Mouse (Mus musculus) small intestine, adult 2 months (tissue): ENCODE results near the gene Rab3il1. TPM values are rescaled to one million over a fixed set of nuclear protein-coding genes. Genes with fewer than 3 reads are reported as not detected.

Source experiments
- H3K27ac ChIP-seq: fragments of 200-500 bp; 2 replicates; pipeline ENCODE4 v1.5.1; 2012; ENCODE audit warnings: low read depth, low read length, control low read depth, inconsistent platforms; ENCODE audit not compliant: insufficient read depth
- H3K27me3 ChIP-seq: fragments of 200-500 bp; 2 replicates; pipeline ENCODE4 v1.6.1; 2012; ENCODE audit warnings: mild to moderate bottlenecking, moderate library complexity, low read length, inconsistent platforms; ENCODE audit not compliant: control insufficient read depth, insufficient read depth
- H3K36me3 ChIP-seq: fragments of 200-500 bp; 2 replicates; pipeline ENCODE4 v1.6.1; 2012; ENCODE audit warnings: mild to moderate bottlenecking, low read length, control low read depth, inconsistent platforms; ENCODE audit not compliant: control insufficient read depth, insufficient read depth
- H3K4me1 ChIP-seq: fragments of 200-500 bp; 2 replicates; pipeline ENCODE4 v1.6.1; 2012; ENCODE audit warnings: low read length, inconsistent platforms, mixed read lengths; ENCODE audit not compliant: control insufficient read depth, insufficient read depth, insufficient read length
- H3K4me3 ChIP-seq: fragments of 200-500 bp; 2 replicates; pipeline ENCODE4 v1.5.1; 2012; ENCODE audit warnings: low read depth, mild to moderate bottlenecking, control low read depth, inconsistent platforms, low read length, moderate library complexity
- CTCF ChIP-seq: fragments of 200-500 bp; IDR thresholded peaks from 2 replicates; pipeline ENCODE4 v1.5.1; 2012; ENCODE audit warnings: low read depth, mild to moderate bottlenecking, control low read depth, inconsistent platforms, low read length, moderate library complexity, mixed read lengths; ENCODE audit not compliant: insufficient replicate concordance, insufficient read length; ENCODE audit errors: extremely low read depth
- POLR2A ChIP-seq: fragments of 200-500 bp; IDR thresholded peaks from 2 replicates; pipeline ENCODE4 v1.6.1; 2012; ENCODE audit warnings: low read depth, mild to moderate bottlenecking, control low read depth, inconsistent platforms, low read length, moderate library complexity
- WGBS: fragments of 180-500 bp; shearing (Covaris S2); methylation state at CpG from one replicate; pipeline ENCODE4 v1.1.7; 2018; 5-methylcytosine and 5-hydroxymethylcytosine counted together
- polyA plus RNA-seq: library from polyadenylated mRNA; depleted of rRNA; stranded (reverse); fragments of >200 nt; gene quantifications from 2 replicates; pipeline ENCODE4 v1.2.3, GENCODE M21; 2012

Rab3il1 gene
- polyA plus RNA-seq, 1 experiment = 4.3 TPM

DNA sequence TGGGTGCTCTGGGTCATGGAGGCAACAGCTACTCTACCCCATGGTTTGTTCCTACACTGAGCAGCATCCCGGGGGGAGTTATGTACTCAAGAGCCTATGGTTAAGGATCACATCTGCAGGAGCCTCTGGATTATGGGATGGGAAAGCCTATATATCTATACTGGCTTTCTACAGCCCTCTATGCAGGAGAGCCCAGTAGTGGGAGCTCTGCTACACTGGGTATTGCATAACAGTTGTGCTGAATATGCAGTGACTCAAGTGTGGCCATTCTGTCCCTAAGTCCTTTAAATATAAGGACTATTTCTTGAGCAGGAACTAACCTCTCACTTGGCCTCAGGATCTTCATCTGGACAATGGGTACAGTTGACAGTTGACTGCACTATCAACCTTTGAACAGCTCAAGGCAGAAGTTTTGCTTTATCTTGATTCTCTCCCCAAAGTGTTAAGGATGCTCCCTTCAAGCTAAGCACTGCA is 56.9 kb downstream of the Rab3il1 start:
- no peak overlapping the region for H3K4me3 ChIP-seq
- H3K36me3 ChIP-seq = peaks cover 7% of the 10 kb centered on the region; the same call in 1 of the 2 replicates
- TF ChIP-seq POLR2A = no peak
- no peak for TF ChIP-seq CTCF
- peak overlapping the region; percentile 59 for H3K27ac ChIP-seq
- no peaks in the 10 kb centered on the region for H3K27me3 ChIP-seq
- H3K4me1 ChIP-seq = peaks cover 43% of the 10 kb centered on the region
- 43% methylated on average over 1 of the region's 1 CpGs for WGBS

DNA sequence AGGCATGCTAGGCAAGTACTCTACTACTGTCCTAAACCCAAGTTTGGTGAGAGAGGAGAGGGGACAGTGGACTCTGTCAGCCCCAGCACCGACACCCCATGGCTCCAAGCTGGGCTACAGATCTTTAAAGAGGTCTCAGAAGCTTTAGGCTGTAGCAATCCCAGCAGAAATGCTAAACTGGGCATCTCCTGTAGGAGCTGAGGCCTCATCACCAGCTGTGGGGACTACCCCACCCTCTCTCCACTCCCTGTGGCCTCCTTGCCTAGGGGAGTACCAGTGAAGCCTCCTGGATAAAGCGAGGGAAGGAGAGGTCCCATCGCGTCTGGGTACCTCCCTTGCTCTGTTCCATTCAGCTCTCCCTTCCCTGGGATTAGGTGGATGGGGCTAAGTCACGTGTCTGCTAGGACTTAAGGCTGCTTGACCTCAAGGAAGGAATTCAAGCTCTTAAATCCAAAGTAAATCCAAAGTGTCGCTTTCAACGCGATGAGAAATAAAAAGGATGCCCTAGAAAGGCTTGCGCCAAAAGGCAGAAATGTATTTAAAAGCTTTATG is 57.5 kb downstream of the Rab3il1 start:
- peak overlapping the region; percentile 40 for H3K4me3 ChIP-seq
- peaks cover 9% of the 10 kb centered on the region; the same call in 1 of the 2 replicates for H3K36me3 ChIP-seq
- TF ChIP-seq POLR2A (no peak), CTCF (no peak)
- peak overlapping the region; percentile 19 for H3K27ac ChIP-seq
- H3K27me3 ChIP-seq = no peaks in the 10 kb centered on the region
- 37% methylated on average over 9 of the region's 9 CpGs for WGBS
- peaks cover 40% of the 10 kb centered on the region for H3K4me1 ChIP-seq

GRCm38 (mm10) chr19:10059911-10060567 is 58.6 kb downstream of the Rab3il1 start:
- Histone ChIP-seq H3K27me3 (no peaks in the 10 kb centered on the region), H3K27ac (peak overlapping the region; percentile 97), H3K4me1 (peaks cover 45% of the 10 kb centered on the region), H3K4me3 (peak overlapping the region; percentile 16; the same call in 1 of the 2 replicates), H3K36me3 (peaks cover 9% of the 10 kb centered on the region)
- 8% methylated on average over 10 of the region's 10 CpGs for WGBS
- no peak; the same call in 1 of the 2 replicates for TF ChIP-seq POLR2A
- peak; percentile 78; the same call in 1 of the 2 replicates for TF ChIP-seq CTCF

DNA sequence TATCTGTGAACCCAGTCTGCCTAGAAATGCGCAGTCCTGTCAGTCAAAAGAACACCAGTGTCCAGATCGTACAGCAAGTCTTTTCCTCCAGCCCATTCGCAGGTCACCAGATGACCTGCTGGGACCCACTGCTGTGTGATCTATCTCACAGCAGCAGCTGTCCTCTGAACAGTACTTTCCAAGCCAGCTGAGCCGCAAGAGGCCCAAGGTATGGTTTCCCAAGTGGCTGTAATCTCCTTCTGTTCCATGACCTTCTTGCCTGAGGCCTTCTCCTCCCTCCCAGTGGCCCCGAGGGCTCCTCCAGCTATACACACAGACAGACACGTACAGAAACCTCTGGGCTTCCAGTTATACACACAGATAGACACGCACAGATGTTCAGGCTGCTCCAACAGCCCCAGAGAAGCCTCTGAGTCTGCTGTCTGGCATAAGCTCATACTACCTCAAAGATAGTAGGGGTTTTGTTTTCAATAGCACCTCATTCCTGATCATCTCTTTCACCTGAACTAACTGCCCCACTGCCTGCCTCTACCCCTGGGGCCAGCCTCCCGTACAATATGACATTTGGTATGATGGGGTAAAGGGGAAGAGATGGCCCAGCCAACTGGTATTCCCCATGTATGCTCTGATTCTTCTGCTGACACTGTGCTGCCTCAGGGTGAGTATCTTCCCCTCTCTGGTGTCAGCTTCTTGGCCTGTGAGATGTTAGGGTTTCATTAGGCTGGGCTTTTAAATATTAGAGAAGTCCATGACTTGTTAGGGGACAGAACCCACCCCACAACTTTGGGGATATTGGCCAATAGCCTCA is 59.5 kb downstream of the Rab3il1 start:
- H3K36me3 ChIP-seq = peaks cover 13% of the 10 kb centered on the region
- no peak overlapping the region for H3K4me3 ChIP-seq
- peaks cover 48% of the 10 kb centered on the region for H3K4me1 ChIP-seq
- TF ChIP-seq CTCF (no peak), POLR2A (no peak)
- H3K27ac ChIP-seq = peak overlapping the region; percentile 78
- H3K27me3 ChIP-seq = no peaks in the 10 kb centered on the region
- WGBS = 20% methylated on average over 8 of the region's 8 CpGs

DNA sequence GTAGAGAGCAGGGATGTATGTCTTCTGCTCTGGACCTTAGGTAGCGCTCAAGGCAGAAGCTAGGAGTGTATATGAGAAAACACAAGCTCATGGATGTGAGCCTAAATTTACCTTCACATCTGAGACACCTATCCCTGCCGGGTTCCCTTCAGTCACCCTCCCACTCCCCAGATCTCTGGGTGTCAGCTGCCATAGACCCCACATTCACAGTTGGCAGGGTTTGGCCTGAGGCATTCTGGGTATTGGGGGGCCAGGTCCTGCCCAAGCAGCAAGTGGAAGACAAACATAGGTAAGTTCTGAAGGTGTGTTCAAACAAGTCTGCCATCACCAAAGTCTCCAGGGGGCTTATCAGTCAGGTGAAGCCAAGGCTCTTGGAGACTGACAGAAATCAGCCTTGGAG is 60.2 kb downstream of the Rab3il1 start:
- no peaks in the 10 kb centered on the region for H3K27me3 ChIP-seq

DNA sequence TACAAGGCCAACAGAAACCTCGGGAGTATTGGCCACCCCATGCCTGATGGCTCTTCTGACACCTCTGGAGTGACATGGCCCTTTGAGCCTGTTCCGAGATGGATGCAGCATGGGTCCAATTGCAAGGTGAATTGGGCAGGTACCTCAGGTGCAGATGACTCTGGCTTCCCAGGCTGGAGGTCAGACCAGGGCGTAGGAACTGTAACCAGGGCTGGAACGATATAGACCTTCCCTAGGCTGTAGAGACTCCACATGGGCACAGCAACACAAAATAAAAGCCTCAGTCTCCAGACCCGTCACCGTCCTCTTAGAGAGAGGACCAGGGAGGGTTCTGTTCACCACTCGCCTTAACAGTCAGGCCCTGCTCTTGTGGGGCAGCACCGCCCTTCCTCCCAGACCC is 60.8 kb downstream of the Rab3il1 start:
- no peaks in the 10 kb centered on the region for H3K27me3 ChIP-seq
- no peak overlapping the region for H3K4me3 ChIP-seq
- TF ChIP-seq POLR2A = no peak
- TF ChIP-seq CTCF = no peak
- H3K36me3 ChIP-seq = peaks cover 15% of the 10 kb centered on the region
- WGBS = 83% methylated on average over 8 of the region's 8 CpGs
- no peak overlapping the region for H3K27ac ChIP-seq
- peaks cover 48% of the 10 kb centered on the region for H3K4me1 ChIP-seq

More for the DNA sequence above, 60.2 kb downstream of the Rab3il1 start:
- 84% methylated on average over 2 of the region's 2 CpGs for WGBS
- Histone ChIP-seq H3K27ac (0 out of 2 replicates have a peak overlapping the region, but pooled peaks have one; percentile 78), H3K4me3 (no peak overlapping the region), H3K36me3 (peaks cover 13% of the 10 kb centered on the region), H3K4me1 (peaks cover 48% of the 10 kb centered on the region)
- no peak for TF ChIP-seq CTCF
- TF ChIP-seq POLR2A = no peak
